Mouse (Mus musculus): Measurements from ENCODE around the gene Tubgcp2. TPM values are rescaled to one million over a fixed set of nuclear protein-coding genes. Genes with fewer than 3 reads are reported as not detected.

Tubgcp2 gene
- polyA plus RNA-seq, 1 experiment from 2014 or later: 51.6 TPM

DNA sequence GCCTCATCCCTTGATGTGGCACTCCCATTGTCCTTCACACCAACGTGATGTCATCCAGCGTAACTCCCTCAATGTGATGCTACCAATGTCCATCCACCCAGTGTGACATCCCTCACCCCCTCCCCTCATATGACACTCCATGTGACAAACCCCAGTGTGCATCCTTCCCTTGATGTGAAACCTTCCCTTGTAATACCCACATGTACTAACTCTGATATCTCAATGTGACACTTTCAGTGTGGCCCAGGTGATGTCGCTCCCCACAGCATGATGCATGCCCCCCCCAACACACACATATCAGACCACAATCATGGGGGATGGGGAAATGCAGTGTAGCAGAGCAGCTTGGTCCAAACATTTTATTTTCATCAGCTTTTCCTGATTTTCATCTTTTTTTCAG is 79.8 kb downstream of the Tubgcp2 start:
- Histone ChIP-seq H3K9ac (replicated peaks) (no peak overlapping the region), H3K9me3 (replicated peaks) (no peaks in the 10 kb centered on the region), H3K4me2 (no peak overlapping the region), H3K27me3 (replicated peaks) (peaks cover 13% of the 10 kb centered on the region), H3K36me3 (no peaks in the 10 kb centered on the region), H3K27ac (replicated peaks) (no peak overlapping the region), H3K4me1 (no peaks in the 10 kb centered on the region), H3K4me3 (replicated peaks) (no peak overlapping the region)
- WGBS: 79% methylated on average over 3 of the region's 3 CpGs
- ATAC-seq (ENCODE audit: low FRiP score): no peak

DNA sequence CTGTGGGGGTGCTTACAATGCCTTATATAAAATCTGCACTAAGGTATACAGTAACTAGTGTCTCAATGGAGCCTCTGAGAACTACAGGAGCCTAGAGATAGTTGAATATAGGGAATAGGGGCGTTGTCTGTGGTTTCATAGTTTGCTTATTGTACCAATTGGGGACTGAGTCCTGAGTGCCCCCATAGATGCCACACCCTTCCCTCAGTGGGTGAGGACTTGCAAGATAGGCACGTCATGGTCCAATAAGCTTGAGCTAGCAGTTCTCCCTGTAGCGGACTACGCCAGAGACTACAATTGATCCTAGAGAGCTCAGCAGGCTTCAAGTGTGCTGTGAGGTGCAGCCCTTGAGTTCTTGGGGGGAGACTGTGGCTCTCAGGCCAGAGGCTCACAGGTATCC is 81.0 kb downstream of the Tubgcp2 start:
- H3K4me2 ChIP-seq: no peak overlapping the region
- no peaks in the 10 kb centered on the region for H3K9me3 ChIP-seq (replicated peaks)
- H3K4me3 ChIP-seq (replicated peaks): no peak overlapping the region
- no peak overlapping the region for H3K9ac ChIP-seq (replicated peaks)
- whole genome bisulfite sequencing: 87% methylated on average over 4 of the region's 4 CpGs
- H3K27ac ChIP-seq (replicated peaks): no peak overlapping the region
- no peak for ATAC-seq (ENCODE audit: low FRiP score)
- H3K4me1 ChIP-seq: peaks cover 7% of the 10 kb centered on the region
- peaks cover 22% of the 10 kb centered on the region for H3K27me3 ChIP-seq (replicated peaks)
- H3K36me3 ChIP-seq: no peaks in the 10 kb centered on the region

DNA sequence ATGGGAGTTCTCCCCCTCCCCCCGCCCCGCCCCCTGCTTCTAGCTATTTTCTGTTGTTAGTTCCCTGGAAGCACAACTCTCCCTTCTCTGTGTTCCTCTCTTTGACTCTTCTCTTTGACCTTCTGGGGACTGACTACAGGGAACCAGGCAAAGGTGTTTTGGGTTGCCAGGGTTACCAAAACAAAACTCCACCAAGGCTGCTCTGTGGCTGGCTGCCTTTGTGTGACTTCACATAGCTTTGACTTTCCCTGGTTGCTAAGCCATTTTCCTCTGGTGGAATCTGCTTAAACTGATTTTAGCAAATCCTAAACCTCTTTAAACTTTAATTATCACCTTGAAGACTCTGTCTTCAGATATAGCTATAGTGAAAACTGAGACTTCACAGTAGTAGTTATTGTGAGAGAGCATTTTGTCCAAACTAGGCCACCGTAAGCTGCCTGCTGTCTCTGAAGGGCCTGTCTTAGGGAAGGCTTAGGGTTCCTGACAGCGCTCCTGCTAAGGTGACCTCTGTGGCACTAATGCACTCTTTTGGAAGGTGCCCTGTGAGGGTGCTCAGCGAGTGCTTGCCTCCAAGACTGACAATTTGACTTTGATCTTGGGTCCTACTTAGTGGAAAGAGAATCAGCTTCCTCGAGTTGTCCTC is 84.4 kb downstream of the Tubgcp2 start:
- 58% methylated on average over 6 of the region's 6 CpGs for WGBS
- peaks cover 56% of the 10 kb centered on the region for H3K27me3 ChIP-seq (replicated peaks)
- ATAC-seq (ENCODE audit: low FRiP score): no peak
- no peak overlapping the region for H3K27ac ChIP-seq (replicated peaks)
- no peaks in the 10 kb centered on the region for H3K36me3 ChIP-seq
- no peak overlapping the region for H3K9ac ChIP-seq (replicated peaks)
- peaks cover 17% of the 10 kb centered on the region for H3K4me1 ChIP-seq
- H3K4me3 ChIP-seq (replicated peaks): no peak overlapping the region
- no peak overlapping the region for H3K4me2 ChIP-seq
- H3K9me3 ChIP-seq (replicated peaks): no peaks in the 10 kb centered on the region

DNA sequence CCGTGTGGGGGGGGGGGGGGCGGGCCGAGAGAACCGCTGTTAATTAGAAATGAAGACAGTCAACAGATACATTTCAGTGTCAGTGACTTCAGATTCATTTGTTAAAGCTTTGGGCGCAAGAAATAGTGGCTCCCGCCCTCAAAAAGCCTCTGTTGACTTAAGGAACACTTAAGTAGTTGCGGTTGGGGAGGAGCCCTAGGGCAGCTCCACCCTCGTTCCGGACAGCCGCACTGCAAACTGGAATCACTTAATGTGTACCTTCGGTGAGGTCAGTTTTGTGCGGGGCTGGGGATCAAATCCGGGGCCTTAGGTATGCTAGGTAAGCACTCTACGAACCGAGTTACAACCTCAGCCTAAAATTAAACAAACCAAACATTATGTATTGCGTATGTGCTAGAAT is 85.4 kb downstream of the Tubgcp2 start:
- no peaks in the 10 kb centered on the region for H3K9me3 ChIP-seq (replicated peaks)
- no peak for ATAC-seq (ENCODE audit: low FRiP score)
- peak overlapping the region; percentile 84 for H3K4me2 ChIP-seq
- no peak overlapping the region for H3K27ac ChIP-seq (replicated peaks)
- 7% methylated on average over 16 of the region's 16 CpGs for WGBS
- H3K9ac ChIP-seq (replicated peaks): 0 out of 2 replicates have a peak overlapping the region, but pooled peaks have one; percentile 45
- H3K4me1 ChIP-seq: peaks cover 17% of the 10 kb centered on the region
- no peaks in the 10 kb centered on the region for H3K36me3 ChIP-seq
- H3K4me3 ChIP-seq (replicated peaks): peak overlapping the region; percentile 44
- H3K27me3 ChIP-seq (replicated peaks): peaks cover 65% of the 10 kb centered on the region

DNA sequence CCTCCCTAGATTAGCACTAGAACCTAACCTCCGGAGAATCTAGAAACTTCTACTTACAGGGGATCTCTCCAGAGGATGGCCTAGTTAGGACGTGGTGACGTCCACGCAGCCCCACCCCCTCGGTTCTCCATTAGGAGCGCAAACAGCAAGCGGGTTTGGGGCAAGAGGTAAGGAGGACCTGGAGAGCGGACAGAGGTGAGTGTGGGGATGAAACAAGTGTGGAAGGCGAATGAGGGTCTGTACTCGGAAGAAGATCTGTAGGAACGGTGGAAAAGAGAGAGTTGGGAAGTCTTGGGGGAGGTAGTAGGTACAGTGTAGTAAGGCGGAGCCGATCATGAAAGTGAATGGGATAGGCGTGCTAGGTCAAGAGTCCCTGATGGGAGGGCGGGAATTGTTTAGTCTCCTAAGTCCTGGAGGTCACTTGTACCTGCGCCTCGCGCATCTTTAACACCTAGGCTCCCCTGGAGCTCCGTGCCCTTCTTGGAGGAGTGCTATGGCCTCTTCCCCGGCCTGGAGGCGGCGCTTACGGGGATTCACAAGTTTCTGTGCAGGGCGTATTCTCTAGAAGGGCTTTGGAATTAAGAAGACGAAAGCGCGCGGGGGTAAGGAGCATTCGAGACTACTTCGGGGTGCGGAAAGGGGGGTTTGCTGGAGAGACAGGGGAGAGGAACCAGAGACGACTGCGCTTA is 86.0 kb downstream of the Tubgcp2 start:
- no peaks in the 10 kb centered on the region for H3K36me3 ChIP-seq
- H3K4me1 ChIP-seq: peaks cover 17% of the 10 kb centered on the region
- H3K9ac ChIP-seq (replicated peaks): peak overlapping the region; percentile 45
- no peaks in the 10 kb centered on the region for H3K9me3 ChIP-seq (replicated peaks)
- ATAC-seq (ENCODE audit: low FRiP score): peak; percentile 59; the same call in 1 of the 2 replicates
- H3K27ac ChIP-seq (replicated peaks): no peak overlapping the region
- 1% methylated on average over 33 of the region's 33 CpGs for WGBS
- H3K27me3 ChIP-seq (replicated peaks): peaks cover 72% of the 10 kb centered on the region
- peak overlapping the region; percentile 44 for H3K4me3 ChIP-seq (replicated peaks)
- H3K4me2 ChIP-seq: peak overlapping the region; percentile 84

DNA sequence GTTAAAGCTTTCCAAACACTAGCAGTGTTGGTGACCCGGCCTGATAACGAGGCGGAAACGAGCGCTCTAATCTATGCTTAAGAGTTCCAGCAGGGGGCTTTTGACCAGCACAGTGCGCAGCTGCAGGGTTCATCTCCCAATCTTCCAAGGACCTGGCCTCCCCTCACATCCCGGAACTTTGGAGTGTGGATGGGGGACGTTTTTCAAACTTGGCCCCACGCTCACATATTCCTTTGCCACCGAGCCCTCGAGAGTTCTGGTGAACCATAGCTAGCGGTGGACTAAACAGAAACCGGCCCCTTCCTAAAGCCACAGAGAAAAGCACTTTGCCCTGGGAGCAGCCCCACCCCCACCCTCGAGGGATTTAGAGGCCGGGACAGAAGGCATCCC is 86.6 kb downstream of the Tubgcp2 start:
- H3K4me3 ChIP-seq (replicated peaks): peak overlapping the region; percentile 44
- H3K4me2 ChIP-seq: peak overlapping the region; percentile 84
- peaks cover 19% of the 10 kb centered on the region for H3K4me1 ChIP-seq
- H3K36me3 ChIP-seq: no peaks in the 10 kb centered on the region
- no peak overlapping the region for H3K27ac ChIP-seq (replicated peaks)
- H3K9ac ChIP-seq (replicated peaks): peak overlapping the region; percentile 45
- H3K9me3 ChIP-seq (replicated peaks): no peaks in the 10 kb centered on the region
- WGBS: under 1% methylated on average over 15 of the region's 15 CpGs
- peak; percentile 73 for ATAC-seq (ENCODE audit: low FRiP score)
- H3K27me3 ChIP-seq (replicated peaks): peaks cover 77% of the 10 kb centered on the region

DNA sequence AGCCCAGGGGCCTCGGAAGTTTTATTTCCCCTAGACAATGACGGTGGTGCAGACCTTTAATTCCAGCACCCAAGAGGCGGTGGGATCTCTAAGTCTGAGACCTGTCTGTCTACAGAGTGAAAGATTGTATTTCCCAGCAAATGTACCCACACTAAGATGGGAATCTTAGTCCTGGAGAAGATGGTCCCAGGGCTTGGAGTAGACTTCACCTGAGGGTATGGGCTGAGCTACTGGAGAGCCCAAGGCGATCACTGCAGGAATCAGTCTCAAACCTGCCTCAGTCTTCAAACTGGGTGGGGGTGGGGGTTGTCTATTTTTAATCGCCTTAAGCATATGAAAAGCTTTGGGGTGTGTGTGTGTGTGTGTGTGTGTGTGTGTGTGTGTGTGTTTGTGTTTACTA is 90.4 kb downstream of the Tubgcp2 start:
- H3K4me2 ChIP-seq: no peak overlapping the region
- ATAC-seq (ENCODE audit: low FRiP score): no peak
- peaks cover 96% of the 10 kb centered on the region for H3K27me3 ChIP-seq (replicated peaks)
- no peak overlapping the region for H3K4me3 ChIP-seq (replicated peaks)
- no peaks in the 10 kb centered on the region for H3K9me3 ChIP-seq (replicated peaks)
- peaks cover 31% of the 10 kb centered on the region for H3K4me1 ChIP-seq
- no peak overlapping the region for H3K9ac ChIP-seq (replicated peaks)
- WGBS: 21% methylated on average over 5 of the region's 5 CpGs
- H3K27ac ChIP-seq (replicated peaks): no peak overlapping the region
- no peaks in the 10 kb centered on the region for H3K36me3 ChIP-seq

MicroRNAs encoded within 50 kb of the gene (microRNA counts, 519-probe panel; counts per million panel counts)
- microRNA mmu-miR-202-3p (1,825 counts per million, percentile 33 among the panel's probes with 10 or more counts), microRNA mmu-miR-202-5p (2,019 counts per million, percentile 43 among the panel's probes with 10 or more counts)

Small RNAs within 50 kb of the gene (microRNA-seq; reads per million reads assigned to microRNA genes)
- gene Mir202: 1.6 reads per million
- gene Mir7062: not detected
- gene mmu-mir-7686: not detected

Other genes starting within 250 kb of the Tubgcp2 start
- 31.1 and 34.1 TPM in 2 replicates for gene Adgra1, start 202.5 kb downstream of the Tubgcp2 start, polyA plus RNA-seq (2015; fragmentation: Nextera tagmentation; extraction: Ambion mirVana)
- gene Kndc1, start 142.0 kb downstream of the Tubgcp2 start, polyA plus RNA-seq (2015; fragmentation: Nextera tagmentation; extraction: Ambion mirVana): 12.5 and 15.5 TPM in 2 replicates
- gene Utf1, start 92.9 kb downstream of the Tubgcp2 start, polyA plus RNA-seq (2015; fragmentation: Nextera tagmentation; extraction: Ambion mirVana): 1.6 TPM in 1 of 2 replicates, not detected in the other
- gene 6430531B16Rik, start 57.9 kb downstream of the Tubgcp2 start, polyA plus RNA-seq (2015; fragmentation: Nextera tagmentation; extraction: Ambion mirVana): 0.82 and 1.2 TPM in 2 replicates
- gene Adam8, start 44.1 kb downstream of the Tubgcp2 start, polyA plus RNA-seq (2015; fragmentation: Nextera tagmentation; extraction: Ambion mirVana): 2.8 and 3.2 TPM in 2 replicates
- gene Zfp511, start 278 bp downstream of the Tubgcp2 start, polyA plus RNA-seq (2015; fragmentation: Nextera tagmentation; extraction: Ambion mirVana): 53.0 and 57.2 TPM in 2 replicates
- 2.8 and 3.3 TPM in 2 replicates for gene Msx3, start 12.4 kb upstream of the Tubgcp2 start, polyA plus RNA-seq (2015; fragmentation: Nextera tagmentation; extraction: Ambion mirVana)
- gene Caly, start 45.9 kb upstream of the Tubgcp2 start, polyA plus RNA-seq (2015; fragmentation: Nextera tagmentation; extraction: Ambion mirVana): 293 and 360 TPM in 2 replicates
- 7.2 TPM in 1 of 2 replicates, not detected in the other for gene Prap1, start 56.7 kb upstream of the Tubgcp2 start, polyA plus RNA-seq (2015; fragmentation: Nextera tagmentation; extraction: Ambion mirVana)
- gene Fuom, start 65.8 kb upstream of the Tubgcp2 start, polyA plus RNA-seq (2015; fragmentation: Nextera tagmentation; extraction: Ambion mirVana): 48.1 and 51.2 TPM in 2 replicates
- 10.7 and 14.7 TPM in 2 replicates for gene Paox, start 79.1 kb upstream of the Tubgcp2 start, polyA plus RNA-seq (2015; fragmentation: Nextera tagmentation; extraction: Ambion mirVana)
- 116 and 121 TPM in 2 replicates for gene Echs1, start 79.8 kb upstream of the Tubgcp2 start, polyA plus RNA-seq (2015; fragmentation: Nextera tagmentation; extraction: Ambion mirVana)
- gene Mtg1, start 100.9 kb upstream of the Tubgcp2 start, polyA plus RNA-seq (2015; fragmentation: Nextera tagmentation; extraction: Ambion mirVana): 30.0 and 32.1 TPM in 2 replicates
- gene Sprn, start 118.2 kb upstream of the Tubgcp2 start, polyA plus RNA-seq (2015; fragmentation: Nextera tagmentation; extraction: Ambion mirVana): 23.2 and 26.3 TPM in 2 replicates
- not detected in 2 replicates for gene Olfr522, start 128.1 kb upstream of the Tubgcp2 start, polyA plus RNA-seq (2015; fragmentation: Nextera tagmentation; extraction: Ambion mirVana)
- not detected in 2 replicates for gene Olfr523, start 136.5 kb upstream of the Tubgcp2 start, polyA plus RNA-seq (2015; fragmentation: Nextera tagmentation; extraction: Ambion mirVana)
- gene Olfr524, start 169.3 kb upstream of the Tubgcp2 start, polyA plus RNA-seq (2015; fragmentation: Nextera tagmentation; extraction: Ambion mirVana): 0.63 TPM in 1 of 2 replicates, not detected in the other
- 13.1 TPM in 1 of 2 replicates, not detected in the other for gene Cd163l1, start 181.6 kb upstream of the Tubgcp2 start, polyA plus RNA-seq (2015; fragmentation: Nextera tagmentation; extraction: Ambion mirVana)
- 0.05 and 0.50 TPM in 2 replicates for gene 5830411N06Rik, start 210.6 kb upstream of the Tubgcp2 start, polyA plus RNA-seq (2015; fragmentation: Nextera tagmentation; extraction: Ambion mirVana)